Mouse (Mus musculus): Measurements from ENCODE around the gene Prtn3.

The Prtn3 gene

GRCm38 (mm10) chr10:79874290-79874862 lies at the start of gene Prtn3, which contains the start of gene Plppr3:
Gene Prtn3, plus strand, starts transcription at chr10:79874476.
Gene Plppr3, minus strand, starts transcription at chr10:79874634.
- DNase-seq (ENCODE audit: low read depth, low spot score) = no peak

GRCm38 (mm10) chr10:79831583-79831982 lies 42.7 kb upstream of the Prtn3 start:
- DNase-seq (ENCODE audit: low read depth, low spot score) = no peak

GRCm38 (mm10) chr10:79832026-79832785 lies 42.1 kb upstream of the Prtn3 start:
- DNase-seq (ENCODE audit: low read depth, low spot score) = no peak

- no peak for DNase-seq (ENCODE audit: low read depth, low spot score)
These were observed 41.5 kb upstream of the Prtn3 start for GRCm38 (mm10) chr10:79832786-79833181.

GRCm38 (mm10) chr10:79834769-79835398 lies 39.4 kb upstream of the Prtn3 start:
- peak; percentile 29 for DNase-seq (ENCODE audit: low read depth, low spot score)

GRCm38 (mm10) chr10:79836918-79837317 lies 37.4 kb upstream of the Prtn3 start:
- DNase-seq (ENCODE audit: low read depth, low spot score) = no peak

GRCm38 (mm10) chr10:79838151-79838550 lies 36.1 kb upstream of the Prtn3 start:
- no peak for DNase-seq (ENCODE audit: low read depth, low spot score)

GRCm38 (mm10) chr10:79840091-79840490 lies 34.2 kb upstream of the Prtn3 start:
- no peak for DNase-seq (ENCODE audit: low read depth, low spot score)

- DNase-seq (ENCODE audit: low read depth, low spot score) = no peak
These were observed 33.4 kb upstream of the Prtn3 start for GRCm38 (mm10) chr10:79840644-79841551.

GRCm38 (mm10) chr10:79842322-79842721 lies 32.0 kb upstream of the Prtn3 start:
- DNase-seq (ENCODE audit: low read depth, low spot score) = no peak

GRCm38 (mm10) chr10:79843476-79843875 lies 30.8 kb upstream of the Prtn3 start:
- DNase-seq (ENCODE audit: low read depth, low spot score) = no peak

- no peak for DNase-seq (ENCODE audit: low read depth, low spot score)
These were observed 27.7 kb upstream of the Prtn3 start for GRCm38 (mm10) chr10:79846553-79846952.

- no peak for DNase-seq (ENCODE audit: low read depth, low spot score)
These were observed 24.2 kb upstream of the Prtn3 start for GRCm38 (mm10) chr10:79849941-79850628.

GRCm38 (mm10) chr10:79851653-79852052 lies 22.6 kb upstream of the Prtn3 start:
- DNase-seq (ENCODE audit: low read depth, low spot score) = no peak

GRCm38 (mm10) chr10:79852107-79852789 lies 22.0 kb upstream of the Prtn3 start:
- no peak for DNase-seq (ENCODE audit: low read depth, low spot score)

GRCm38 (mm10) chr10:79852827-79853226 lies 21.4 kb upstream of the Prtn3 start:
- no peak for DNase-seq (ENCODE audit: low read depth, low spot score)

GRCm38 (mm10) chr10:79853392-79853791 lies 20.9 kb upstream of the Prtn3 start:
- DNase-seq (ENCODE audit: low read depth, low spot score) = peak; percentile 26

- peak; percentile 100 for DNase-seq (ENCODE audit: low read depth, low spot score)
These were observed 20.1 kb upstream of the Prtn3 start, which contains the start of gene Ptbp1 for GRCm38 (mm10) chr10:79853860-79854795. Gene Ptbp1, plus strand, starts transcription at chr10:79854427.
